Mouse (Mus musculus) forelimb bud, embryonic 11.5 days (tissue): ENCODE results near the gene Gm12185.
"Not testable (repeated sequence)": the region's sequence is repeated elsewhere in the genome, so short reads cannot be mapped to it uniquely, and the experiment has no call there.

ENCODE experiments used
- DNase-seq: peaks from one replicate; pipeline ENCODE4 v3.0.0-alpha.2; 2012; ENCODE audit warnings: low read depth, low spot score

The Gm12185 gene

GRCm38 (mm10) chr11:48991740-48992520 is at the start of gene Gm12185:
TSS of gene Gm12185 (minus strand) at chr11:48992226.
- not testable (repeated sequence) for DNase-seq

- DNase-seq, result not testable (repeated sequence)
Observed at GRCm38 (mm10) chr11:49012074-49012473, 20.0 kb upstream of the Gm12185 start.

GRCm38 (mm10) chr11:49006785-49007184 is 14.8 kb upstream of the Gm12185 start:
- DNase-seq, result not testable (repeated sequence)

- not testable (repeated sequence) for DNase-seq
Observed at GRCm38 (mm10) chr11:49006317-49006716, 14.3 kb upstream of the Gm12185 start.

GRCm38 (mm10) chr11:49000411-49000810 is 8.4 kb upstream of the Gm12185 start:
- DNase-seq, result not testable (repeated sequence)

- not testable (repeated sequence) for DNase-seq
Observed at GRCm38 (mm10) chr11:48994018-48994417, 2.0 kb upstream of the Gm12185 start, which contains the start of gene Tgtp1. TSS of gene Tgtp1 (minus strand) at chr11:48994172.

GRCm38 (mm10) chr11:48993296-48993695 is 1.3 kb upstream of the Gm12185 start:
- DNase-seq, result not testable (repeated sequence)

- DNase-seq, result not testable (repeated sequence)
Observed at GRCm38 (mm10) chr11:48989981-48990380, 2.0 kb downstream of the Gm12185 start.

GRCm38 (mm10) chr11:48988219-48988618 is 3.8 kb downstream of the Gm12185 start:
- not testable (repeated sequence) for DNase-seq

GRCm38 (mm10) chr11:48982848-48983247 is 9.2 kb downstream of the Gm12185 start:
- DNase-seq, result not testable (repeated sequence)

- not testable (repeated sequence) for DNase-seq
Observed at GRCm38 (mm10) chr11:48980052-48980451, 12.0 kb downstream of the Gm12185 start.

GRCm38 (mm10) chr11:48979251-48979650 is 12.8 kb downstream of the Gm12185 start, which contains the start of gene 9930111J21Rik1:
TSS of gene 9930111J21Rik1 (minus strand) at chr11:48979398.
- not testable (repeated sequence) for DNase-seq

GRCm38 (mm10) chr11:48978240-48978939 is 13.6 kb downstream of the Gm12185 start, which contains the start of gene Olfr56:
TSS of gene Olfr56 (plus strand) at chr11:48978889.
- not testable (repeated sequence) for DNase-seq

- not testable (repeated sequence) for DNase-seq
Observed at GRCm38 (mm10) chr11:48974686-48975085, 17.3 kb downstream of the Gm12185 start.

- DNase-seq, result not testable (repeated sequence)
Observed at GRCm38 (mm10) chr11:48946090-48946489, 45.9 kb downstream of the Gm12185 start, which contains the start of gene Psme2b. TSS of gene Psme2b (minus strand) at chr11:48946190.

- DNase-seq, result not testable (repeated sequence)
Observed at GRCm38 (mm10) chr11:48939286-48939685, 52.7 kb downstream of the Gm12185 start.

- DNase-seq, result not testable (repeated sequence)
Observed at GRCm38 (mm10) chr11:48935291-48935690, 56.7 kb downstream of the Gm12185 start.

- DNase-seq, result not testable (repeated sequence)
Observed at GRCm38 (mm10) chr11:48933923-48934322, 58.1 kb downstream of the Gm12185 start.

GRCm38 (mm10) chr11:48933422-48933821 is 58.6 kb downstream of the Gm12185 start:
- not testable (repeated sequence) for DNase-seq

- DNase-seq, result not testable (repeated sequence)
Observed at GRCm38 (mm10) chr11:48928068-48928467, 64.0 kb downstream of the Gm12185 start.

GRCm38 (mm10) chr11:48926437-48926836 is 65.6 kb downstream of the Gm12185 start:
- not testable (repeated sequence) for DNase-seq

- not testable (repeated sequence) for DNase-seq
Observed at GRCm38 (mm10) chr11:48923818-48924217, 68.2 kb downstream of the Gm12185 start.
